Mouse (Mus musculus): ENCODE data around the gene Abcc10.

The Abcc10 gene

GRCm38 (mm10) chr17:46262201-46262694 is 65.9 kb downstream of the Abcc10 start:
- no peak for DNase-seq (ENCODE audit: inconsistent age in 2 of 2, low spot score in 1 of 2)

- DNase-seq (ENCODE audit: inconsistent age in 2 of 2, low spot score in 1 of 2), result no peak
Observed at GRCm38 (mm10) chr17:46259675-46260074, 68.5 kb downstream of the Abcc10 start.

DNA sequence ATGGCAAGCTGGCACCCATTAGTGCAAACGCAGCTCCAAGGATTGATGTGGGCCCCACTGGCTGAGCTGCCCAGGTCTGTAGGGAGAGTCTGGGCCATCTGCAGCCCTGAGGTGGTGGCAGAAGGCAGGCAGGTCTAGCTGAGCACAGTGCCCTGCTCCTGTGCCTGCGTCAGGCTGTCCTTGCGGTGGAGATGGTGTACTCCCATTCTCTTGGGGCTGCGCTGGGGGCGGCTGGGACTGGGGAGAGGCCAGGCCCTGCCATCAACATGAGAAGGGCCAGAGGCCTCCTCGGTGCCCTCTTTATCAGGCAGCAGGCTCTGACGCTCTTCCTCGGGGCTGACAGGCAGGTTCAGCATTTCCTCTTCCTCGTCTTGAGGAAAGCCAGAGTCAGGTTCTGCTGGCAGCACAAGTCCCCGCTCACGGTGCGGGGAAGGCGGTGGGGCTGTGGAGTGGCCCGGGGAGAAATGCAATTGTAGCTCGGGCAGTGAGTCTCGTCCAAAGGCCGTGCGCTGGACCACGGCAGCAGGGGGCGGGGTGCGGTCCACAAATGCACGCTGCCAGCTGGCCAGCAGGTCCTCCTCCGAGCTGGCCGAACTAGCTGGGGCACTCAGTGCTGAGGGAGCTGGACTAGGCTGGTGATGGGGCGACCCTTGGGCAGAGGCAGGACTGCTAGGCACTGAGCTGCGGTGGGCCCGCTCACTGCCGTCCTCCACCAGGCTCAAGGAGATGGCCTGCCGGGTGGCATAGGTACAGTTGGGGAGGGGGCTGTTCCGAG is 69.7 kb downstream of the Abcc10 start:
- DNase-seq (ENCODE audit: inconsistent age in 2 of 2, low spot score in 1 of 2), result no peak

DNA sequence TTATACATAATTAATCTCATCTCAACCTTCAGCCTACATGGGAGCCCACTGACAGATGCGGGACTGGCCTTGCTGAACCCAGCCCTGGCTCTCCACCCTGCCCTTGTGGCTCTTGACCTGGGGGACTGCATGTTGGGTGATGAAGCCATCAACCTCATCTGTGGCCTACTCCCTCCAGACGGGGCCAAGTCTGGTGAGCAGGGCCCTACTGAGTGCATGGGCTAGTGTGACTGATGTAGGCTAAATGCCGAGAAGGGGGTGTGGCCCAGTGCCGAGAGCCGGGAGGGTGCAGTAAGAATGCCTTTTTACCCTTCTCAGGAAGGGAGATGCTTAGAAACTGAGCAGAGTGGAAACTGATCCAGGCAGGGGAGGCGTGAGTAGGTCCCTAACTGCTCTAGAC is 73.0 kb downstream of the Abcc10 start:
- no peak for DNase-seq (ENCODE audit: inconsistent age in 2 of 2, low spot score in 1 of 2)

DNA sequence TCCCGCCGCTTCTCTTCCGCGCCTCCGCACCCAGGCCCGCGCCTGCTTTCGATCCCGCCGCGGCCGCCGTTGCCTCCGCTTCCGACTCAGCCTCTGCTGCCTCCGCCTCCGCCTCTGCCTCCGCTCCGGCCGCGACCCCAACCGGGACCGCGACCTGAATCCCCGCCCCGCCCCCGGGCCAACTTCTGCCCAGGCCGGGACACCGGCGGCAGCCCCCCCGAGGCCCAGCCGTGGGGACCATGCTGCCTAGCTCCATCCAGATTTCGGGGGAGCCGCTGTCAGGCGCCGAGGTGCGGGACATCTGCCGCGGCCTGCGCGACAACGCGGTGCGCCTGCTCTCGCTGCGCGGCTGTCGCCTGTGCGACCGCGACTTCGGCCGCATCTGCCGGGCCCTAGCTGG is 74.0 kb downstream of the Abcc10 start:
- DNase-seq (ENCODE audit: inconsistent age in 2 of 2, low spot score in 1 of 2), result peak; percentile 63 to 82

GRCm38 (mm10) chr17:46253452-46254084 is 74.6 kb downstream of the Abcc10 start, which contains the start of gene Lrrc73:
Gene Lrrc73 (plus strand): TSS chr17:46253531.
- DNase-seq (ENCODE audit: inconsistent age in 2 of 2, low spot score in 1 of 2), result peak; percentile 94 to 98

Data from adrenal gland, adult (tissue).